Mouse (Mus musculus): ENCODE data around the gene Atrnl1.

DNA sequence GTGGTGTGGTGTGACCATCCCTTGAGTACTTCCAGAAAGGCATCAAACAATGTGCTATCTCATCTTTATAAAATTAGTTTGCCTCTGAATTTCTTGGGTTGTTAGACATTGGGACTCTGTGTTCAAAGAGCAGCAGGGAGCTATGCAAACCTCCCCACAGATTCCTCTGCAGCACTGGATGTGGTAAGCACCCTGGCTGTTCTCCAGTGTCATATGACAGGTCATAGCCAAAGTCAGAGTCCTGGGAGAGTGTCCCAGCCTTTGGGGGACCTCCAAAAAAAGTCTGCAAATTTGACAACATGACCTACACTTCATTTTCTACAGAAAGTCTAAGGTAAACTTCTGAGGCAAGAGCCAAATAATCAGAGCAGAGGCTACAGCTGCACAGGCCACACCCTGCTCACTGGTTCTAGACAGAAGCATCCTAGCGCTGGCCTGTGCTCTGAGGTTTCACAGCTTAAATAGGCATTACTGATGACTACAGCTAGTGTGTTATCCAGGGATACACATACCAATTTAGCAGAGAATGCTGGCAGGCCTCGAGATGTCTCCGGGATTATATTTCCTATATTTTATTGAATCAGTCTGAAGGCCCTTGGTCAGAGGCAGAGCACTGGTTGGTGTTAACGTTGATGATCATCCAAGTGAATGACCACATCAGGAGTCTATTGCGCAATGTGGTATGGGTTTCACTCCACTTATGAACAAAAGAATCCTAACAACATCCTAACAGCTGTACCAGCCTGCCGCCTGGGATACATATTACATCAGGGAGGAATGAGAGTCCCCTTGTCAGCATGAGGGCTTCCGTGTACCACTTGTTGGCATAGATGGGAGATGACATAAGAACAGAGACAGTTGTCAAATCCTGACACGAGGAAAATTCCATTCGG is 406.0 kb downstream of the Atrnl1 start:
- TF ChIP-seq CTCF (IDR thresholded peaks at IDR 0.05; ENCODE audit: extremely low read depth, insufficient read depth, low read length) (no peak), POLR2A (IDR thresholded peaks at IDR 0.05; ENCODE audit: extremely low read depth, insufficient read depth, low read length) (no peak)
